Mouse (Mus musculus) heart, postnatal 0 days (tissue): Measurements from ENCODE around the gene Zcchc12.

Experiments used
- CTCF ChIP-seq: IDR thresholded peaks from 2 replicates; pipeline ENCODE4 v1.5.1; 2016; ENCODE audit warnings: antibody characterized with exemption, control low read depth, low read depth
- EP300 ChIP-seq: IDR thresholded peaks from 2 replicates; pipeline ENCODE4 v1.6.1; 2016; ENCODE audit warnings: antibody characterized with exemption, low read depth

GRCm38 (mm10) chrX:36186443-36186842, 9.3 kb upstream of the Zcchc12 start:
- TF ChIP-seq CTCF (no peak), EP300 (no peak)
